Mouse (Mus musculus) hindbrain, embryonic 11.5 days (tissue): ENCODE measurements around the gene Ccni. TPM values are rescaled to one million over a fixed set of nuclear protein-coding genes. Genes with fewer than 3 reads are reported as not detected.

Experiments used
- ATAC-seq: fragments of 200-750 bp; cut with Nextera tagmentation; 2 replicates; pipeline ENCODE4 v1.8.0; 2017; ENCODE audit warnings: mild to moderate bottlenecking, moderate TSS enrichment, moderate library complexity; ENCODE audit not compliant: low FRiP score
- DNase-seq: peaks from one replicate; pipeline ENCODE4 v3.0.0-alpha.2; 2015; ENCODE audit warnings: low spot score
- H3K27ac ChIP-seq: fragments of 300-500 bp; sonication (generic); 2 replicates; pipeline ENCODE4 v1.5.1; 2014; ENCODE audit warnings: mild to moderate bottlenecking, low read depth, low read length
- H3K27me3 ChIP-seq: fragments of 300-500 bp; sonication (generic); 2 replicates; pipeline ENCODE4 v1.6.1; 2014; ENCODE audit warnings: mild to moderate bottlenecking, low read length, moderate library complexity, mixed read lengths; ENCODE audit not compliant: control insufficient read depth, insufficient read depth
- H3K36me3 ChIP-seq: fragments of 300-500 bp; sonication (generic); 2 replicates; pipeline ENCODE4 v1.6.1; 2014; ENCODE audit warnings: mild to moderate bottlenecking, low read length, moderate library complexity, mixed read lengths; ENCODE audit not compliant: control insufficient read depth, insufficient read depth
- H3K4me1 ChIP-seq: fragments of 300-500 bp; sonication (generic); replicated peaks from 2 replicates; pipeline ENCODE4 v1.6.1; 2014; ENCODE audit warnings: low read length, mixed read lengths; ENCODE audit not compliant: control insufficient read depth, insufficient read depth
- H3K4me2 ChIP-seq: fragments of 300-500 bp; sonication (generic); replicated peaks from 2 replicates; pipeline ENCODE4 v1.6.1; 2014; ENCODE audit warnings: mild to moderate bottlenecking, low read depth, low read length
- H3K4me3 ChIP-seq: fragments of 300-500 bp; sonication (generic); 2 replicates; pipeline ENCODE4 v1.5.1; 2014; ENCODE audit warnings: low read depth, low read length
- H3K9ac ChIP-seq: fragments of 300-500 bp; sonication (generic); 2 replicates; pipeline ENCODE4 v1.6.1; 2014; ENCODE audit warnings: low read depth, low read length
- H3K9me3 ChIP-seq: fragments of 300-500 bp; sonication (generic); 2 replicates; pipeline ENCODE4 v1.6.1; 2016; ENCODE audit warnings: low read length; ENCODE audit not compliant: control insufficient read depth
- WGBS: fragments of 180-500 bp; shearing (Covaris S2); extraction: QIAGEN DNeasy Blood & Tissue Kit; methylation state at CpG from one replicate; pipeline ENCODE4 v1.1.7; 2014; 5-methylcytosine and 5-hydroxymethylcytosine counted together
- polyA plus RNA-seq: library from polyadenylated mRNA; unstranded; fragments of >200 nt; fragmentation: Nextera tagmentation; extraction: Ambion mirVana; gene quantifications from 2 replicates; pipeline ENCODE4 v1.2.1, GENCODE M21; 2014

The Ccni gene
- polyA plus RNA-seq, 1 experiment from 2014 or later: 164 TPM

DNA sequence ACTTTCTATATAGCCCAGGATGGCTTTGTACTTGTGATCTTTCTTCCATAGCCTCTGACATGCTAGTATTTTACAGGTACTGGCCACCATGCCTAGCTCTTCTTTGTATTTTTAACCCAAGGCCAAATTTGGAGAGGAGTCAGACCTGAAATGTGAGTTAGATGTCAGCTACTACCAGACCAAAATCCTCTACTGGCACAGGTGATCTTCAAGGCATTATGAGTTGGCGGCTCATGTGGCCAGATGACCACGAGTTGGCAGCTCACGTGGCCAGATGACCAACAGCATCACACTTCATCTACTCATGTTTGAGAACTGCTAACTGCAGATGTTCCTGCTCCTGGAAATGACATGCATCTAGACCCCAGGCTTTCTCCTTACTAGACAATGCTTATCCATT is 12.1 kb upstream of the Ccni start:
- Histone ChIP-seq H3K27ac (no peak overlapping the region), H3K9me3 (no peaks in the 10 kb centered on the region), H3K9ac (no peak overlapping the region), H3K4me1 (no peaks in the 10 kb centered on the region), H3K4me3 (no peak overlapping the region), H3K27me3 (no peaks in the 10 kb centered on the region), H3K4me2 (no peak overlapping the region), H3K36me3 (no peaks in the 10 kb centered on the region)
- no peak for ATAC-seq
- WGBS: 85% methylated on average over 3 of the region's 3 CpGs
- no peak for DNase-seq

DNA sequence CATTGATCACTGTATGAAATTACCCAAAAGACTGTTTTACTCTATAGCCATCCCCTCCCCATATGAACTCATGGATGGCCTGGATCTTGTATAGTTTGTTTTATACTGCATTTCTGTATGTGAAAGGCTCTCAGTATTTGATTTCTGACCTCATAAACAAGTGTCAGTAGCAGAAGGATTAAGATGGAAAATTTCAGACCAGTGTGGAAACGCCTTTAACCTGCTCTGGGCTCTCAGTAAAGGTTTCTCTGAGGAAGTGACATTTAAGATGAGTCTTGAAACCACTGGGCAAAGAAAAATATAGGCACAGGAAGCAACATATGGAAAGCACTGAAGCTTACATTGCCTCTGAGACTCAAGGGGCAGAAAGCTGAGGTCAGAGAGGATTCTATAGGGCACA is 1.3 kb upstream of the Ccni start:
- Histone ChIP-seq H3K4me3 (no peak overlapping the region), H3K9ac (0 out of 2 replicates have a peak overlapping the region, but pooled peaks have one; percentile 16), H3K27me3 (no peaks in the 10 kb centered on the region), H3K27ac (no peak overlapping the region), H3K4me1 (no peaks in the 10 kb centered on the region), H3K36me3 (no peaks in the 10 kb centered on the region), H3K9me3 (no peaks in the 10 kb centered on the region), H3K4me2 (no peak overlapping the region; the same call in 1 of the 2 replicates)
- ATAC-seq: no peak
- no peak for DNase-seq
- 69% methylated on average over 1 of the region's 1 CpGs for WGBS

DNA sequence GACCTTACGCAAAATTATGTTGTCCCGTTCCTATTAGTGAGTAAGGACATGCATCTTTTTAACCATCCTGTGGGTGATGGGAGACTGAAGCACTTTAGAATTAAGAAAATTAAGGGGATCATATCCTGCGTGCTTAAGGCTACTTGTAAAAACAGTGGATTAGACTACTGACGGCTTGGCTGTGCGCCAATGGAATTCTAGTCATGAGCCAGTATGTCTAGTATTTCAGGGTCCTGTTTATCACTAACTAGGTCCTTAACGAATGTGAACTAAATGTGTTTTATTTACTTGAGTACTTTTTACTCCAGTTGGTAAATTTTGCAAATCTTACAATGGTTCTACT is 682 bp upstream of the Ccni start:
- Histone ChIP-seq H3K4me3 (peak overlapping the region; percentile 94), H3K4me1 (no peaks in the 10 kb centered on the region), H3K36me3 (no peaks in the 10 kb centered on the region), H3K27ac (peak overlapping the region; percentile 89), H3K9me3 (no peaks in the 10 kb centered on the region), H3K27me3 (no peaks in the 10 kb centered on the region), H3K4me2 (peak overlapping the region; percentile 23), H3K9ac (peak overlapping the region; percentile 92; the same call in 1 of the 2 replicates)
- WGBS: 12% methylated on average over 6 of the region's 6 CpGs
- ATAC-seq: peak; percentile 48; the same call in 1 of the 2 replicates
- DNase-seq: no peak

DNA sequence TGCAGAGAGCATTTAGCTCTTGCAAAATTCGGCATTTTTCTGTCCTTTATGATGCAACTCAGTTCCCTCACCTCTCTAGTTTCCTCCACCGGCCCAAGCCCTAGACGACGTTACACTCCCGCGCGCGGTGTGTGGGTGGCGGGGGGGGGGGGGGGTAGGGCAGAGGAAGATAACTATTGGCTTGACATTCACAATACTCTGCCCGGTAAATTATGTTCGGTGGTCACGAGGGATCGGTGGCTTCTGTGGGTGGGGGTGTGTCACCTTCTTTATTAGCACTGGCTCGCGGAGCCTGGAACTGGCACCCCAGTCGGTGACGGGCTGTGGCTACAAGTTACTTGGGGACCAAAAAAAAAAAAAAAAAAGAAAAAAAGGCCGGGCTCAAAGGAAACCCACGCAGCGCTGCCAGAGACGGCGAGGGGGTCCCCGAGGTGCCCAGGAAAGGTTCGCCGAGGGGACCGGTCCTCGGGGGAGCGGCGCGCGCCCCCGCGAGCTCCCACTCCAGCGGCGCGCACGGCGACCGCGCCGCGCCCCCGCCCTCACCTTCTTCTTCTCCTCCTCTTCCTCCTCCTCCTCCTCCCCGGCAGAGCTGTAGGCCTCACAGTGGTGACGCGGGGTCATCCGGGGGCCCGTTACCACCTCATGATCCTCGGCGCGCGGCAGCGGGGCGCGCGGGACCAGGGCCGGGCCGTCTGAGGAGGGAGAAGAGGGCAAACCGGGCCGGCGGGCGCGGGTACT is 755 bp downstream of the Ccni start:
- no peaks in the 10 kb centered on the region for H3K9me3 ChIP-seq
- ATAC-seq: peak; percentile 78

DNA sequence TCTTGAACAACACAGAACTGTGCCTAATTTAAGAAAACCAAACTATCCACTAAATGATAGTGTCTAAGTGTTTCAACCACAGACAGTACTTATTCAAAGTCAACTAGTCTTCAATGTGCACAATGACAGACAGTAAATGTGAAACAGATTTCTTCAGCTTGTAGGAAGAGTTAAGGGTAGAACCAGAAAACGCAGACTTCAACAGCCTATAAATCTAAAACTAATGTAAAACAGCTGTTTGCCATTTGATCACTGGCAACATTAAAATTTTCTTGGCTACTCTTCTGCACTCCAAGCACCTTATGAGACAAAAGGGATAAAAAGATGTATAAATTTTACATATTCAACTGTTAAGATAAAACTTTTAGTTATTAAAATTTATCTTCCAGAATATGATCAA is 5.1 kb downstream of the Ccni start:
- no peaks in the 10 kb centered on the region for H3K9me3 ChIP-seq
- H3K4me1 ChIP-seq: no peaks in the 10 kb centered on the region
- H3K27ac ChIP-seq: no peak overlapping the region
- no peak overlapping the region for H3K4me2 ChIP-seq
- no peak for DNase-seq
- no peaks in the 10 kb centered on the region for H3K27me3 ChIP-seq
- H3K4me3 ChIP-seq: no peak overlapping the region
- 81% methylated on average over 1 of the region's 1 CpGs for WGBS
- no peak overlapping the region for H3K9ac ChIP-seq
- no peak for ATAC-seq
- H3K36me3 ChIP-seq: peaks cover 8% of the 10 kb centered on the region; the same call in 1 of the 2 replicates

More for the DNA sequence above, 755 bp downstream of the Ccni start:
- H3K27ac ChIP-seq: peak overlapping the region; percentile 89
- 0% methylated on average over 54 of the region's 63 CpGs for WGBS
- peak overlapping the region; percentile 94 for H3K4me3 ChIP-seq
- H3K4me2 ChIP-seq: peak overlapping the region; percentile 71
- peak; percentile 60 for DNase-seq
- no peaks in the 10 kb centered on the region for H3K4me1 ChIP-seq
- peak overlapping the region; percentile 92 for H3K9ac ChIP-seq
- 0 out of 2 replicates have a peak, but pooled peaks cover 2% of the 10 kb centered on the region for H3K36me3 ChIP-seq
- no peaks in the 10 kb centered on the region for H3K27me3 ChIP-seq

DNA sequence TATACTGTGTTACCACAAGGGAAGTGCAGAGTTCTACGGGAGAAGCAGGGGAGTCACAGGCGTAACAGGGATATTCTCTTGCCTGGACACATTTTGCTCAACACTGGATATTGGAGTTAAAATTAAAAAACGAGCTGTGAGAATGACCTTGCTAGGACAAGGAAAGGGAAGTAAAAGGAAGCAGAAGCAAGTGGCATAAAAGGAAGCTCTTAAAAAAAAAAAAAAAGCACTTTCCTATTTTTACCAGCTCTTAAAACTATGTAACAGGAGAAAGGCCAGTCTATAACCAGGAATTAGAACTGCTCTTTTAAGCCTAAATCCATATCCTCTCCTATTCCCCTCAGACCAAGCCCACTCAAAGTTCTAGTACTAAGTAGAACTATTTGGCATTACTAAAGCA is 8.1 kb downstream of the Ccni start:
- H3K4me3 ChIP-seq: no peak overlapping the region
- H3K9ac ChIP-seq: no peak overlapping the region
- H3K36me3 ChIP-seq: peaks cover 8% of the 10 kb centered on the region; the same call in 1 of the 2 replicates
- H3K4me2 ChIP-seq: no peak overlapping the region
- WGBS: 92% methylated on average over 3 of the region's 3 CpGs
- H3K27me3 ChIP-seq: no peaks in the 10 kb centered on the region
- H3K4me1 ChIP-seq: no peaks in the 10 kb centered on the region
- no peak overlapping the region for H3K27ac ChIP-seq
- DNase-seq (no peak), ATAC-seq (no peak)
- no peaks in the 10 kb centered on the region for H3K9me3 ChIP-seq

DNA sequence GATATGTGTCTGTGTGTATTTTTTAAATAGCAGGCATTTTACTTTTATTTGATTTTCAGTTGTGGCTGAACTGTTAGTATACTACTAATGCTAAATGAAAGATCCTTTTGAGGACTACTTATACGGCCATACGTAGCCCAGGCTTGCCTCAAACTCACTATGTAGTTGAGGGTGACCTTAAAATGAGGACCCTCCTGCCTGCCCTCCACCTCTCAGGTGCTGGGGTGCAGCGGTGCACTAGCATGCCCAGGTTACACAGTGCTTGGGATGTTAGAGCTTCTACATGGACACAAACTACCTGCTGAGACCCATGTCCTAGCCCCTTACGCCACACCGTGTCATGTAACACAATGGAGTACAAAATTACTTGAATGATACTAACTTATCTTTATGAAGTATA is 15.9 kb downstream of the Ccni start:
- DNase-seq: no peak

DNA sequence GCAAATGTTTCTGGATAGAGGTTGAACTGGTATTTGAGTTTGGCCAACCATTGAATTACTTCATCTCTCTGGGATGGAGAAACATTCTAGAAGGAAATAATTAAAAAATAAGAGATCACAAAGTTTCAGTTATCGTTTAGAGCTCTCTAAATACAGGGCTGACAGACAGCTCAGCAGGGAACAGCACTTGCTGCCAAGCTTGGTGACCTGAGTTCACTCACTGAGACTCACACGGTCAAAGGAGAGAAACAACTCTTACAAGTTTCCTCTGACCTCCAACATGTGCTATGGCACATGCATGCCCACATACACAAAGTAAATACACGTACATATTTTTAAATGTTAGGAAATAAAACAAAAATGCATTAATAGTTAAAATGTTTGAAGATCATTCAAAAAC is 16.7 kb downstream of the Ccni start:
- no peaks in the 10 kb centered on the region for H3K4me1 ChIP-seq
- H3K9ac ChIP-seq: no peak overlapping the region
- WGBS: 66% methylated on average over 3 of the region's 3 CpGs
- DNase-seq: no peak
- H3K4me2 ChIP-seq: no peak overlapping the region
- no peaks in the 10 kb centered on the region for H3K9me3 ChIP-seq
- no peak overlapping the region for H3K4me3 ChIP-seq
- ATAC-seq: no peak
- H3K27ac ChIP-seq: no peak overlapping the region
- H3K36me3 ChIP-seq: peaks cover 3% of the 10 kb centered on the region; the same call in 1 of the 2 replicates
- H3K27me3 ChIP-seq: no peaks in the 10 kb centered on the region

More for the DNA sequence above, 15.9 kb downstream of the Ccni start:
- no peak overlapping the region for H3K4me2 ChIP-seq
- H3K4me1 ChIP-seq: no peaks in the 10 kb centered on the region
- H3K9me3 ChIP-seq: no peaks in the 10 kb centered on the region
- 96% methylated on average over 5 of the region's 5 CpGs for WGBS
- H3K27ac ChIP-seq: no peak overlapping the region
- peaks cover 3% of the 10 kb centered on the region; the same call in 1 of the 2 replicates for H3K36me3 ChIP-seq
- no peak overlapping the region for H3K9ac ChIP-seq
- no peak overlapping the region for H3K4me3 ChIP-seq
- no peak for ATAC-seq
- H3K27me3 ChIP-seq: no peaks in the 10 kb centered on the region

DNA sequence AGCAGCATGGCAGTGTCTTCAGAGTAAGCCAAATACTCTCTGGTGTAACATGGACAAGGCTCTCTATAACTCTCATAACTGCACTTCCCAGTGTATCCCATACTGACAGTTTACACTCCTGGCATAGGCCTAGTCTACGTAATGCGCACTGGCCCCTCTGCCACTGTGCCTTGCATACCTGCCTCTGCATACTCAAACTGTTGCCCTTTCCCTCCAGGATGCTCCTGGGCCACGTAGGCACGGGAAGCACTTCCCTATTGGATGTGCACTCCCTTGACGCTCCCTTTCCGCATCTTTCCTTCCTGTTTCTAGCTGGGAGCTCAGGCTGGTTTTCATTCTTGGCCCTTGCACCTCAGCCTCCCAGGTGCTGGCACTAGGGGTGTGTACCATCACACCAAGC is 21.7 kb downstream of the Ccni start:
- no peak overlapping the region for H3K4me3 ChIP-seq
- H3K4me2 ChIP-seq: no peak overlapping the region
- H3K4me1 ChIP-seq: no peaks in the 10 kb centered on the region
- no peaks in the 10 kb centered on the region for H3K9me3 ChIP-seq
- no peak for ATAC-seq
- DNase-seq: no peak
- no peak overlapping the region for H3K27ac ChIP-seq
- H3K27me3 ChIP-seq: no peaks in the 10 kb centered on the region
- no peak overlapping the region for H3K9ac ChIP-seq
- H3K36me3 ChIP-seq: peaks cover 5% of the 10 kb centered on the region; the same call in 1 of the 2 replicates
- 95% methylated on average over 6 of the region's 6 CpGs for WGBS
